13 mouse cellular contexts compared by ENCODE assay signal in the genomic region with DNA sequence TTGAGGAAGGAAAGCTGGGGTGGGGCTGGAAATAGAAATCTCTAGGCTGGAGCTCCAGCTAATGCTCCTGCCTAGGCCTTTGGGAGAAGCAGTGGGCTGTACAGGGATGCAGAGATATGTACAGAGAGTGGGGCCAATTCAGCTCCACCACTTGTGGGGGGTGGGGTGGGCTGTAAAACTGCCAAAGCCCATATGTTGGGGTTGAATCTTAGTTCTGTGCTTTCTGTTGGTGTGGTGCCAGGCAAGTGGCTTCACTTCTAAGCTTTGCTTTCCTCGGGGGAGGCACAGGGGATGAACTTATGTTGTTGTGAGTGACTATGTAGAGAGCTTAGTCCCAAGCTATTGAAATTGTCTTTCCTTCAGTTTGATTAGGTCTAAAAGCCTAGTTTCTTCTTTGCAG.
DNase-seq lines count a peak whose midpoint lies in the region; ATAC-seq lines count a peak whose summit lies in the region.
"Had no signal": no experiment of that assay in that cellular context is flagged by ENCODE, and none has a peak within 500 bp of the region (broad histone marks: within the 10 kb centered on the region; RNA-seq: fewer than 3 reads in every experiment).

No protein-coding gene starts in this region.

- no peak for ATAC-seq in midbrain, embryonic 13.5 days
- ATAC-seq in erythroid progenitor cell, adult 5-6 weeks (replicated peaks; ENCODE audit: low FRiP score, poor library complexity, severe bottlenecking) = no peak

- DNase-seq in heart, adult 11 months = peak; percentile 62
- no peak for DNase-seq in heart, postnatal 4 days
- peak; percentile 37 for DNase-seq in right cerebral cortex, postnatal 14 days
- DNase-seq in right cerebral cortex, postnatal 25 days = no peak
- DNase-seq in frontal cortex, postnatal 10 days (ENCODE audit: low spot score in 2 of 2) = no peak
- DNase-seq in spleen, adult 12 weeks (ENCODE audit: low spot score) = no peak
- DNase-seq: layer of hippocampus, postnatal 36 days; thymus, adult 2 months had no signal

- peak overlapping the region; percentile 76 for H3K27ac ChIP-seq in midbrain, embryonic 13.5 days
- H3K27ac ChIP-seq: heart, embryonic 15.5 days had no signal

- H3K4me1 ChIP-seq in midbrain, embryonic 13.5 days (replicated peaks) = peaks cover 25% of the 10 kb centered on the region

- no peaks in the 10 kb centered on the region for H3K9me3 ChIP-seq in midbrain, embryonic 13.5 days
- H3K9me3 ChIP-seq: G1E; heart, embryonic 15.5 days had no signal

- H3K27me3 ChIP-seq in midbrain, embryonic 13.5 days = no peaks in the 10 kb centered on the region
- H3K27me3 ChIP-seq: heart, embryonic 15.5 days had no signal

- H3K4me2 ChIP-seq in midbrain, embryonic 13.5 days (replicated peaks) = no peak overlapping the region
- H3K4me2 ChIP-seq: heart, embryonic 15.5 days had no signal

- H3K9ac ChIP-seq in midbrain, embryonic 13.5 days (replicated peaks) = no peak overlapping the region
- H3K9ac ChIP-seq: heart, embryonic 15.5 days had no signal

- no peak overlapping the region for H3K4me3 ChIP-seq in midbrain, embryonic 13.5 days (replicated peaks)
- H3K4me3 ChIP-seq: heart, embryonic 15.5 days; myocyte had no signal

- H3K36me3 ChIP-seq in midbrain, embryonic 13.5 days = peaks cover 36% of the 10 kb centered on the region
- H3K36me3 ChIP-seq: G1E had no signal

- WGBS in midbrain, embryonic 13.5 days = 70% methylated on average over 1 of the region's 1 CpGs

Comparison
In these comparisons a context has a peak if more than half of its experiments do, and no peak if none do; other contexts are left out.
1. DNase-seq: peak in heart, adult 11 months (single experiment) and right cerebral cortex, postnatal 14 days (single experiment); none in heart, postnatal 4 days (single experiment), right cerebral cortex, postnatal 25 days (single experiment), frontal cortex, postnatal 10 days (0 of 2) and spleen, adult 12 weeks (single experiment).